Mouse (Mus musculus): ENCODE data around the gene Fbxl8.

Gene Fbxl8

GRCm38 (mm10) chr8:105257318-105258114 is 6.9 kb upstream of the Fbxl8 start:
- no peak for DNase-seq (ENCODE audit: low read depth)

- DNase-seq (ENCODE audit: low read depth) = no peak
Measured at GRCm38 (mm10) chr8:105258911-105259720, 5.3 kb upstream of the Fbxl8 start.

- DNase-seq (ENCODE audit: low read depth) = peak; percentile 82
Measured at GRCm38 (mm10) chr8:105259721-105260320, 4.6 kb upstream of the Fbxl8 start.

GRCm38 (mm10) chr8:105260371-105261099 is 3.9 kb upstream of the Fbxl8 start:
- no peak for DNase-seq (ENCODE audit: low read depth)

- DNase-seq (ENCODE audit: low read depth) = no peak
Measured at GRCm38 (mm10) chr8:105261326-105261980, 3.0 kb upstream of the Fbxl8 start.

GRCm38 (mm10) chr8:105263244-105263912 is 1.1 kb upstream of the Fbxl8 start:
- no peak for DNase-seq (ENCODE audit: low read depth)

- peak; percentile 78 for DNase-seq (ENCODE audit: low read depth)
Measured at GRCm38 (mm10) chr8:105265128-105265527, 680 bp downstream of the Fbxl8 start.

- DNase-seq (ENCODE audit: low read depth) = peak; percentile 43
Measured at GRCm38 (mm10) chr8:105266775-105267174, 2.3 kb downstream of the Fbxl8 start.

- no peak for DNase-seq (ENCODE audit: low read depth)
Measured at GRCm38 (mm10) chr8:105268342-105269074, 4.1 kb downstream of the Fbxl8 start.

- DNase-seq (ENCODE audit: low read depth) = no peak
Measured at GRCm38 (mm10) chr8:105269075-105269458, 4.6 kb downstream of the Fbxl8 start.

- no peak for DNase-seq (ENCODE audit: low read depth)
Measured at GRCm38 (mm10) chr8:105269461-105269947, 5.1 kb downstream of the Fbxl8 start, which contains the start of gene Hsf4. Gene Hsf4, plus strand, starts transcription at chr8:105269801.

- DNase-seq (ENCODE audit: low read depth) = peak; percentile 49
Measured at GRCm38 (mm10) chr8:105270101-105270915, 5.9 kb downstream of the Fbxl8 start.

GRCm38 (mm10) chr8:105270916-105271186 is 6.4 kb downstream of the Fbxl8 start:
- DNase-seq (ENCODE audit: low read depth) = peak; percentile 42

- no peak for DNase-seq (ENCODE audit: low read depth)
Measured at GRCm38 (mm10) chr8:105275387-105275786, 10.9 kb downstream of the Fbxl8 start.

- no peak for DNase-seq (ENCODE audit: low read depth)
Measured at GRCm38 (mm10) chr8:105275840-105276239, 11.4 kb downstream of the Fbxl8 start, which contains the start of gene Nol3. Gene Nol3, plus strand, starts transcription at chr8:105276140.

- DNase-seq (ENCODE audit: low read depth) = no peak
Measured at GRCm38 (mm10) chr8:105276292-105277120, 12.1 kb downstream of the Fbxl8 start.

- peak; percentile 67 for DNase-seq (ENCODE audit: low read depth)
Measured at GRCm38 (mm10) chr8:105278911-105279334, 14.5 kb downstream of the Fbxl8 start.

- DNase-seq (ENCODE audit: low read depth) = no peak
Measured at GRCm38 (mm10) chr8:105280567-105280966, 16.1 kb downstream of the Fbxl8 start.

All from naive thymus-derived CD4-positive, alpha-beta T cell, adult 2 months (primary cell).